Mouse (Mus musculus): Measurements from ENCODE around the gene Hoxa7. TPM values are rescaled to one million over a fixed set of nuclear protein-coding genes. Genes with fewer than 3 reads are reported as not detected.
A peak's percentile ranks its signal among the peaks of the same experiment; 100 is the strongest.

The Hoxa7 gene
- polyA plus RNA-seq, 1 experiment from 2014 or later, result not detected

DNA sequence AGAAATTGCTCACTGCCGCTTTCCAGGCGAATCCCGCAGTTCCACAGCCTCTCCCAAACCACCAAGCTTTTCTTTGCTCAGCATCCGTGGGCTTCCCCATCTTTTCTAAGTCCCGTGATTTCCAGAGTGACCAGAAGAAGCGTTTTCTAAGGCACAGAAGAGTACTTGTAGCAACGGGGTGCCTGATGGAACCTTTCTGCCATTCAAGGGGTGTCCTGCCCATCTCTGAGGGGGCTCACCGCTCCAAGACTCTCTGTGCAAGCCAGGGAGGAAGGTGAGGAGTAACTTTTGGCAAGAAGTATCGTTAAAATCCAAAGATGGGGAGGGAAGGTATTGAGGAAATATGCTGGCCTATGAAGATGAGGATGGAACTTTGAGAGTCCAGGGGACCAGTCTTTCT, 43.8 kb downstream of the Hoxa7 start:
- no peaks in the 10 kb centered on the region for H3K4me1 ChIP-seq
- WGBS, result 1% methylated on average over 9 of the region's 9 CpGs
- no peaks in the 10 kb centered on the region for H3K36me3 ChIP-seq
- no peak overlapping the region for H3K9ac ChIP-seq (replicated peaks)
- no peak for ATAC-seq (replicated peaks)
- H3K27ac ChIP-seq (replicated peaks), result no peak overlapping the region
- no peak overlapping the region for H3K4me2 ChIP-seq (replicated peaks)
- peaks cover 98% of the 10 kb centered on the region for H3K27me3 ChIP-seq
- H3K4me3 ChIP-seq, result no peak overlapping the region
- H3K9me3 ChIP-seq, result no peaks in the 10 kb centered on the region

DNA sequence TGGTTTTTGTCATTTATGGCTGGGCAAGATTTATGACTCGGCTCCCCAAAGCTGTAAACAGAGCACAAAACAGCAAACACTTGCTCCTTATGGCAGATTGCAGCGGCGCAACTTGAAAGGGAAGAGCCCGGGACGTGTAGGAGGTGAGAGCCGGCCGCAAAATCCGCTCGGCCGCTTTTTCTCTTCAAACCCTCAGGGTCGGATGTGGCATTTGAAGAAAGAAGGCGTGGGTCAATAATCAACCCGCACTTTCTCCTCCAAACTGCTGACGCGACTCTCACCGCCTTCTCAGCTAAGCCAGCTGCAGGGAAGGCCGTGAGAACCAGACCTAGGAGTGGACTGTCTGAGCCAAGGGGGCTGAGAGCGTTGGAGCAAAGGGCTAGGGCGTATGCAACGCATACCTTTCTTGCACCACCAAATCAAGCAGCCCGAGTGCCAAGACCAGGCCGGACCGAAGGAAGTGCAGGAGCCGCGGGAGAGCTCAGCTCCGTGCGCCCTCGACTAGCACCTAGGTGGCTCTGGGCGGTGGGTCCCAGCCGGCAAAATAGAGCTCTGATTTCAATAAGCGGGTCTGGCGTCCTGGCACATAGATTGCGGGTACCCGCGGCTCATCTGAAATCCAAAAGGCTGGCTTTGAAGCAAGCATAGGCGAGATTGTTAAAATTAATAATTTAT, 44.5 kb downstream of the Hoxa7 start, which contains the start of gene 5730596B20Rik:
Gene 5730596B20Rik, plus strand, starts transcription at position 438 of the 675 bp plus-strand sequence.
- peaks cover 98% of the 10 kb centered on the region for H3K27me3 ChIP-seq

DNA sequence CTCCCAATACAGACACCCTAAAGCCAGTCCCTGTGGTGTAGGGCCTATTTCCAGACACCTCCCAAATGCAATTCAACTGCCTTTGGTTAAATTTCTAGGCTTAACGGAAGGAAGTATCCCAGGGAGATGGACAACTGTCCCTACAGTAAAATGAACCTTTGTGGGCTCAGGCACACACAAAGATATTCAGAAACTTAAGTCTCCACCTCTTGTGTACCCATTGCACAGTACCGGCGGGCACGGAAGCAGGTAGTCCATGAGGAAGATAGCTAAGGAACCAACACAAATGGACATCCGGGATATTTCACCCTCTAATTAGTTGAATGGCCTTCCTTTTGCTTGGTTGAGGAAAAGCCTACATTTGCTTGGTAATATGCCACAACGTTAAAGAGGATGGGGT, 45.3 kb downstream of the Hoxa7 start:
- ATAC-seq (replicated peaks), result no peak
- H3K36me3 ChIP-seq, result no peaks in the 10 kb centered on the region
- H3K9ac ChIP-seq (replicated peaks), result no peak overlapping the region
- no peak overlapping the region for H3K27ac ChIP-seq (replicated peaks)
- under 1% methylated on average over 6 of the region's 6 CpGs for WGBS
- H3K4me3 ChIP-seq, result no peak overlapping the region
- peaks cover 6% of the 10 kb centered on the region; the same call in 1 of the 2 replicates for H3K4me1 ChIP-seq
- peaks cover 98% of the 10 kb centered on the region for H3K27me3 ChIP-seq
- no peak overlapping the region for H3K4me2 ChIP-seq (replicated peaks)
- no peaks in the 10 kb centered on the region for H3K9me3 ChIP-seq

More for the DNA sequence above, 44.5 kb downstream of the Hoxa7 start, which contains the start of gene 5730596B20Rik:
- Histone ChIP-seq H3K36me3 (no peaks in the 10 kb centered on the region), H3K27ac (replicated peaks) (no peak within 1 kb of the TSS), H3K4me2 (replicated peaks) (no peak within 1 kb of the TSS), H3K4me1 (peaks cover 6% of the 10 kb centered on the region; the same call in 1 of the 2 replicates), H3K9me3 (no peaks in the 10 kb centered on the region), H3K4me3 (no peak within 1 kb of the TSS), H3K9ac (replicated peaks) (no peak within 1 kb of the TSS)
- no peak for ATAC-seq (replicated peaks)
- under 1% methylated on average over 36 of the region's 36 CpGs for WGBS

DNA sequence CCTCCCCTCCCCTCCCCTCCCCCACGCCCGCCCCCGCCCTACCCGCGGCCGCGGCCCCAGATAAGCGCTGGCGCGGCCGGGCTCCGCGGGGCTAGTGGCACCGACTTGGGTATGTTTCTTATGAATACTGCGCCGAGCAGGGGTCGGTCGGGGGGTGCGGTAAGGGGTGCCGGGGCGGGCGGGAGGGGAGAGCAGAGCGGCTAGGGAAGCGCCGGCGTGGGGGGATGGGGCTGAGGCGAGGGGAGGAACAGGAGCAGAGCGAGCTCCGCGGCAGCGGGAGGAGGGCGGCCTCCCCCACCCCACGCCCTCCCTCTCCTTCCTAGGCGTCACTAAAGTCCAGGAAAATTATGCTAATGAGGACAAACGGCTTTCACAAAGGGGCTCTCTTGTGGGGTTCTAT, 45.8 kb downstream of the Hoxa7 start:
- under 1% methylated on average over 18 of the region's 35 CpGs for WGBS

DNA sequence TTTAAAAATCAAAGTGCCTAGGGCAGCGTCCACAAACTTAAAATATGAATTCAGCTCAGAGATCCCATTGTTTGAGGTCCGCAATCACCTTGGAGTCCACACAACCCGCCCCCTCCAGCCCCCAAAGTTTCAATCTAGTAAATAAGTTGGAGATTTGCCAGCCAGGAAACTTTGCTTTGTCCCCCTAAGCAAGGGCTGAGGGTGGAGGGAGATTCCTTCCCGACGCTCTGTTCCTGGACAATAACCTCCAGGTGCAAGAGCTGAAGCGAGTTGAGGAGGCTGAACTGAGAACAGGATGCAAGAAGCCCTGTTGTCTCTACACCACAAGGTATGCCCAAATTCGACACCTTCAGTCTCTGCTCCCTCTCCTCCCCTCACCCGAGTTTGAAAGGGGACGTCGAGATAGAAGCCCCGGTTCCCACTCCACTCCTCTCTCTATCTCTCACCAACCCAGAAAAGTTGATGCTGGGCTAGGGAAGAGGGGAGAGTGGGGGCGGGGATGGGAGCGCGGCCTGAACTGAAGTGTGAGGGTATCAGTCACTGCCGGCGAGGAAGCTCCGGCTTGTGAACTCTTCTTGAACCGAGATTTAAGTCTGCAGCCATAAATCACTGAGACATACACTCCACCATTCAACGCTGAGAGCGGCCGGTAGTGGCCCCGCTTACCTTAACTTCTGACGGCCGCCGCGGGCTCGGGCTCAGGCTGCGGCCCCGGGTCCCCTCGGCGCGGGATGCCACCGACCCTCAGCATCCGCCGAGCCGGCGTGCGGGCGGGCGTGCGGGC, 46.5 kb downstream of the Hoxa7 start:
- Histone ChIP-seq H3K4me3 (no peak overlapping the region), H3K4me1 (peaks cover 6% of the 10 kb centered on the region; the same call in 1 of the 2 replicates), H3K27ac (replicated peaks) (no peak overlapping the region), H3K4me2 (replicated peaks) (no peak overlapping the region), H3K36me3 (no peaks in the 10 kb centered on the region), H3K27me3 (peaks cover 98% of the 10 kb centered on the region), H3K9me3 (no peaks in the 10 kb centered on the region), H3K9ac (replicated peaks) (no peak overlapping the region)
- no peak for ATAC-seq (replicated peaks)
- WGBS, result under 1% methylated on average over 41 of the region's 41 CpGs

More for the DNA sequence above, 45.8 kb downstream of the Hoxa7 start:
- Histone ChIP-seq H3K4me1 (peaks cover 6% of the 10 kb centered on the region; the same call in 1 of the 2 replicates), H3K9me3 (no peaks in the 10 kb centered on the region), H3K36me3 (no peaks in the 10 kb centered on the region), H3K27me3 (peaks cover 98% of the 10 kb centered on the region), H3K4me3 (no peak overlapping the region), H3K27ac (replicated peaks) (no peak overlapping the region), H3K4me2 (replicated peaks) (no peak overlapping the region), H3K9ac (replicated peaks) (no peak overlapping the region)
- ATAC-seq (replicated peaks), result no peak

DNA sequence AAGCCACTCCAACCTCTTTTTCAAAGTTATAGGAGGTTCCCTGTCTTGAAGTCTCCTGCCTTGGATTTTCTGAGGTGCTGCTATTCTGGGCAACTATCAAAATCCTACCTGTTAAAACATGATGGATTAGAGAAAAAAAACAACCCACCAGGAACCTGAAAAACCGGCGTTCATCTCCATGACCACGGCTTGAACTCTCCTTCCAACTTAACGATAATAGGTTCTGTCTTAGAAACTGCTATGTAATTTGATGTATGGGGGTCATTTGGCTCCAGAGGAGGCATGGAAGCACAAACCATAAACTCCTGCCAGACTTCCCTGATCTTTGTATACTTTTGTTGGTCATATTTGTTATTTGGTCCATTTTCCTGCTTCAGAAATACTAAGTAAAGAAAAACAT, 48.0 kb downstream of the Hoxa7 start:
- Histone ChIP-seq H3K9ac (replicated peaks) (no peak overlapping the region), H3K27ac (replicated peaks) (no peak overlapping the region), H3K27me3 (peaks cover 95% of the 10 kb centered on the region), H3K9me3 (no peaks in the 10 kb centered on the region), H3K36me3 (no peaks in the 10 kb centered on the region), H3K4me3 (no peak overlapping the region), H3K4me2 (replicated peaks) (no peak overlapping the region), H3K4me1 (peaks cover 6% of the 10 kb centered on the region; the same call in 1 of the 2 replicates)
- ATAC-seq (replicated peaks), result no peak
- WGBS, result 5% methylated on average over 4 of the region's 4 CpGs

DNA sequence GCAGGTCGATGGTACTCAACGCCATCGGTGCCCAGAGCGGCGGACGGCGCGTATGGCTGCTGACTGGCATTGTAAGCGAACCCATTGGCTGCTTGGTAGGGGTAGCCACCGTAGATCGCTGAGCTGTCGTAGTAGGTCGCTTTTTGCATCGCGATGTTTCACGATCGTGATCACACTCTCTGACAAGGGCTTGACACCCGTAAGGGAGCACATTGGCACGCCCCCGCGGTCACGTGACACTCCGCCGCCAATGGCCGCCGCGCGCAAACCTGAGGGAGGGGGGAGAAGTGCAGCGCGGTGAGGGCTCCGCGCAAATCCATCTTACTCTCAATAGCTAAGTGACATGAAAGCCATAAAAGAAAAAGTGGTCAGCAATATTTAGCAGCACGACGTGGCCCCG, 49.2 kb downstream of the Hoxa7 start:
- Histone ChIP-seq H3K9ac (replicated peaks) (no peak overlapping the region), H3K4me3 (no peak overlapping the region), H3K36me3 (no peaks in the 10 kb centered on the region)

DNA sequence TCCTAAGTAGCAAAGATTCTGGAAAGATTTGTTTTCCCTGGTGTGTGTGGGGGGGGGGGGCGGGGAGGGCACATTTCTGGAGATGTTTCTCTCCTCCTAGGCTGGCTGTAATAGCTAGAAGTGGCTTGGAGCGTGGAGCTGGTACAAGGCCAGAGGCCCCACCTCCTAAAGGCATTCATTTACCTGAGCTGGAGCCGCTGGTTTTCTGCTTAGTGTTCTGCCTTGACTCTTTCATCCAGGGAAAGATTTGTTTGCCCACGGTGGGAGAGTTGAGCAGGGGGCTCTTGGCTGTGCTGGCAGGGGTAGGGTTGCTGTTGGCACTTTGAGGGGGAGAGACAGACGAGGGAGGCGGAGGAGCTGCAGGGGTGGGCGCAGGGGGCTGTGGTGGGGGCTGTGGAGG, 49.7 kb downstream of the Hoxa7 start:
- Histone ChIP-seq H3K9me3 (no peaks in the 10 kb centered on the region), H3K27me3 (peaks cover 95% of the 10 kb centered on the region), H3K4me2 (replicated peaks) (no peak overlapping the region), H3K36me3 (no peaks in the 10 kb centered on the region), H3K4me3 (no peak overlapping the region), H3K27ac (replicated peaks) (no peak overlapping the region), H3K9ac (replicated peaks) (no peak overlapping the region), H3K4me1 (peaks cover 6% of the 10 kb centered on the region; the same call in 1 of the 2 replicates)
- WGBS, result 3% methylated on average over 7 of the region's 7 CpGs
- ATAC-seq (replicated peaks), result no peak

More for the DNA sequence above, 49.2 kb downstream of the Hoxa7 start:
- Histone ChIP-seq H3K9me3 (no peaks in the 10 kb centered on the region), H3K4me2 (replicated peaks) (peak overlapping the region; percentile 8), H3K27me3 (peaks cover 95% of the 10 kb centered on the region), H3K4me1 (peaks cover 6% of the 10 kb centered on the region; the same call in 1 of the 2 replicates), H3K27ac (replicated peaks) (no peak overlapping the region)
- WGBS, result 1% methylated on average over 35 of the region's 35 CpGs
- no peak for ATAC-seq (replicated peaks)

DNA sequence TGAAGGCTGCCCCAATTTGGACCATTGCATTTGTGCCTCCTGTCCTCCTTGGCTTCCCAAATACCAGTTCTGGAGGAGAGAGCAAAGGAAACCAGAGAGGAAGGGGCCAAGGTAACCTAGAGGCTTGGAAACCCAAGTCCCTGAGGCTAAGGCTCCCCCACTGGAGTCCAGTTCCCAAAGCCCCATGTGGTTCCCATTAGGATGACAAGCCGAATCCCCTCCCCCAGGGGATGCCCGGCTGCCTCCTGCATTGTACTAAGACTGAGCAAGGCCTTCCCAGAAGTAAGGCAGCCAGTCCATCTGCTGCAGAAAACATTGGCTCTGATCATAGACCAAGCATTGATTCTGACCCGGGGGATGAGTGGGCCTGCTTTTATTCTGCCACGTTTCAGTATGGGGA, 50.3 kb downstream of the Hoxa7 start:
- H3K27ac ChIP-seq (replicated peaks), result no peak overlapping the region
- peaks cover 95% of the 10 kb centered on the region for H3K27me3 ChIP-seq
- no peak for ATAC-seq (replicated peaks)
- no peak overlapping the region for H3K9ac ChIP-seq (replicated peaks)
- H3K4me1 ChIP-seq, result peaks cover 6% of the 10 kb centered on the region; the same call in 1 of the 2 replicates
- 1% methylated on average over 4 of the region's 4 CpGs for WGBS
- no peaks in the 10 kb centered on the region for H3K36me3 ChIP-seq
- H3K9me3 ChIP-seq, result no peaks in the 10 kb centered on the region
- H3K4me2 ChIP-seq (replicated peaks), result no peak overlapping the region
- H3K4me3 ChIP-seq, result no peak overlapping the region

DNA sequence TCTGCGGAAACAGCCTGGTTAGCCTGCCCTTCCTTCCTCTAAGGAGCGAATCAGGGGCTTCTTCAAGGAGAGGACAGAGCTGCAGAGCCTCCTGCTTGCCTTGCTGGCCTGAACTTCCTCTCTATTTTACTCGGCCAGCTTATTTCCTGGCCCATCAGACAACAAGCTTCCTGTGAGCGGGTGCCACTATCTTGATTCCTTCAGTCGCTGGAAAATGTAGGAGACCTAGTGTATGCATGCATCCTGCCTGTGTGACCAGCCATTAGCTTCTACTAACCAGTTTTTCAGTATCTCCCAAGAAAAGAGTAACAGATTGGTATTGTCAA, 50.8 kb downstream of the Hoxa7 start:
- Histone ChIP-seq H3K9ac (replicated peaks) (no peak overlapping the region), H3K27me3 (peaks cover 95% of the 10 kb centered on the region), H3K4me2 (replicated peaks) (no peak overlapping the region), H3K36me3 (no peaks in the 10 kb centered on the region), H3K9me3 (no peaks in the 10 kb centered on the region), H3K4me3 (no peak overlapping the region), H3K4me1 (peaks cover 6% of the 10 kb centered on the region; the same call in 1 of the 2 replicates), H3K27ac (replicated peaks) (no peak overlapping the region)
- 3% methylated on average over 5 of the region's 5 CpGs for WGBS
- no peak for ATAC-seq (replicated peaks)

DNA sequence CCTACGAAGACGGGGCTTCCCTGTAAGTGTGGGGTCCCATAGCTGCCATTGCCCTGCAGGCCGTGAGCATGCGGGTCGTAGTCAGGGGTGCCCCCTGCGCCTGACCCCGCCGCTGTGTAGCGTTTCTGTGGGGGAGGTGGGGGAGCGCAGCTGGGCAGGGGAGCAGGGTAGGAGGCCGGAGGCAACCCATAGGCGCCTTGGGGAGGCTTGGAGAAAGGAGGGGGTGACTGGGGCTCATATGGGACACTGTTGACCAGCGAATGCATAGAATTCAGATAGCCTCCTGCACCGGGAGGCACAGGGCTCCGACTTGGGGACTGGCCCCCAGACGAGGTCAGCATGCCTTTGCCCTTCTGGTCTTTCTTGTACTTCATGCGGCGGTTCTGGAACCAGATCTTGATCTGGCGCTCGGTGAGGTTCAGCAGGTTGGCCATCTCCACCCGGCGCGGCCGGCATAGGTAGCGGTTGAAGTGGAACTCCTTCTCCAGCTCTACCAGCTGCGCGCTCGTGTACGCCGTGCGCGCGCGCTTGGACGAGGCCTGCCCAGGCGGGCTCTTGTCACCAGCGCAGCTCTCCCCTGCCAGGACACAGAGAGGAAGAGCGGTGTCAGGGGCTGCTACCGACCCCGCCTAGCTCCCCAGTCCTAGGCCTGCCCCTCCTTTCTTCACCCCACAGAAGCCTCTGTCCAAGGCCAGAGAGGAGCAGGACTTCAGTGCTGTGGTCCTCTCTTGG, 51.3 kb downstream of the Hoxa7 start:
- Histone ChIP-seq H3K27me3 (peaks cover 96% of the 10 kb centered on the region), H3K36me3 (no peaks in the 10 kb centered on the region), H3K4me3 (no peak overlapping the region), H3K4me2 (replicated peaks) (no peak overlapping the region), H3K9me3 (no peaks in the 10 kb centered on the region), H3K4me1 (peaks cover 6% of the 10 kb centered on the region; the same call in 1 of the 2 replicates), H3K9ac (replicated peaks) (no peak overlapping the region), H3K27ac (replicated peaks) (no peak overlapping the region)
- under 1% methylated on average over 39 of the region's 40 CpGs for WGBS
- no peak for ATAC-seq (replicated peaks)
